Mouse (Mus musculus) activated CD4-positive, CD25-positive, alpha-beta regulatory T cell, adult 4 months (primary cell): ENCODE measurements around the gene Sumf1. TPM values are rescaled to one million over a fixed set of nuclear protein-coding genes. Genes with fewer than 3 reads are reported as not detected.
A peak's percentile ranks its signal among the peaks of the same experiment; 100 is the strongest.

Source experiments
- ATAC-seq: one replicate; pipeline ENCODE4 v1.8.0; 2017
- polyA plus RNA-seq, 2 experiments: library from polyadenylated mRNA; unstranded; fragments of 100-300 nt; shearing (Covaris generic); gene quantifications; one replicate each; pipeline ENCODE4 v1.2.1; 2017

Sumf1 gene
- polyA plus RNA-seq, result 1 to 10 TPM; 6.3 to 7.6 TPM

GRCm38 (mm10) chr6:108184847-108185684, at the start of gene Sumf1:
TSS of gene Sumf1 (minus strand) at chr6:108185582.
- peak; percentile 95 for ATAC-seq

DNA sequence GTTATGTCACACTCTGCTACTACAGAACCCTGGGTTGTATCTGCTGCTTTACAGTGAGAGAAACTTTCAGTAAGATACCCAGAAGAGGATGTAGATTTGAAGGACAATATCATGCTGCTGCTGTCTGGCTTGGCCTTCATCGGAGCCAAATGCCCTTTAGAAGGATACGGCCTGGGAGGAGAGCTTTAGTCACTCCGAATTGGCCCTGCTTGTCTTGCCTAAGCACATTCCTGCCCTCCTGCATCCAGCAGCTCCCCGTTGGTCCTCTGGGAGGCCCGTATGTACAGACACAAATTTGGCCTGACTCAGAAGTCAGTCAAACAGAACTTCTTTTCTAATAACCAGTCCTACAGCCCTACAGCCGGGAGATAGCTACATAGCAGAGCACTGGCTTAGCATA, 49.2 kb upstream of the Sumf1 start:
- no peak for ATAC-seq

DNA sequence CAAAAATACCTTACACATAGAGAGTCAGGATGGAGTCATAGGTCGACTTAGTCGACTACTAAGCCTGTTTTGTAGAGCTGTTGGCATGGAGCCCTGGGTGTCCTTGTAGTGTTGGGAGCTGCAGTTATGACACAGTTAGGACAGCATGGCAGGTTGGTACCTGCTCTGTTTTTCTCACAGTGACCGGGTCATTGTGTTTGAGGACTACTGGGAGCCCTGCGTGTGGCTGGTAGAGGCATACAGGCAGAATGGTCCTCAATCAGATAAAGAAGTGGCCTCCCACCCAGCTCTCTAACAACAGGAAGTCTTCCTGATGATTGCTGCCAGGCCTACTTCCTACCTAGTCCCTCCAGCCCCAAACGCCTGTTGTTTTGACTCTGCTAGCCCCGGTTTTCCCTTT, 47.7 kb upstream of the Sumf1 start:
- no peak for ATAC-seq

GRCm38 (mm10) chr6:108231892-108232710, 46.7 kb upstream of the Sumf1 start:
- no peak for ATAC-seq

DNA sequence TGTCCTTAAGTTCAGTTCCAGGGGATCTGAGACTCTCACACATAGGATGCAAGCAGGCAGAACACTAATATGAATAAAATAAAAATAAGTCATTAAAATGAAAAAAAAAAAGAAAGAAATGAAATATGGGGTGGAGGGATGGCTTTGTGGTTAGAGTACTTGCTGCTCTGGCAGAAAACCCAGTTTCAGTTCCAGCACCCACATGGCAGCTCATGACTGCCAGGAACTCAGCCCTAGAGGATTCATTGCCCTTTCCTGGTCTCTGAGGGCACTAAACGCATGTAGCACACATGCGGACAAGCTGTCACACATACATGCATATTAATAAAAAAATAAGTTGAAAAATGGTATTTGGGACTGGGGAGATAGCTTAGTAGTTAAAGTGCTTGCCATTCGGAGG, 45.2 kb upstream of the Sumf1 start:
- no peak for ATAC-seq

GRCm38 (mm10) chr6:108228601-108229000, 43.2 kb upstream of the Sumf1 start:
- no peak for ATAC-seq

GRCm38 (mm10) chr6:108228048-108228447, 42.7 kb upstream of the Sumf1 start:
- no peak for ATAC-seq

- no peak for ATAC-seq
Observed at GRCm38 (mm10) chr6:108227461-108227860, 42.1 kb upstream of the Sumf1 start.

GRCm38 (mm10) chr6:108226230-108226629, 40.8 kb upstream of the Sumf1 start:
- no peak for ATAC-seq

- ATAC-seq, result no peak
Observed at GRCm38 (mm10) chr6:108225027-108225426, 39.6 kb upstream of the Sumf1 start.

- no peak for ATAC-seq
Observed at GRCm38 (mm10) chr6:108224361-108224760, 39.0 kb upstream of the Sumf1 start.

DNA sequence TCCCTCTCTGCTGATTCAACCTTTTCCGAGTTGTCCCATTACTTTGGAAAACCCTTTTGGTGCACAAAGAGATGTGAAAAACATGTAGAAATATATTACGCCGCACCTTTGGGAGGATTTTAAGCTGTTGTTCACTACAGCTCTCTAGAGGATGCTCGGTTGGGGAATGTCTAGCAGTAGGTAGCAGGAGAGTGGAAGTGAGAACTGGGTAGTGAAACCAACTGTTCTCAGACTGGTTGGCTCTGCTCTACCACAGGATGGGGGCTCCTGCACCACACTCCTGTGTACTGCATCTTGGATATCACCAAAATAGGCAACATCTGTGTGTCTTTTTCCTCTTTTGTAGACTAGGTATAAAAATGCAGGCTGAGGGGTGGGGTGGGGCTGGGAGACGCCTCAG, 37.5 kb upstream of the Sumf1 start:
- no peak for ATAC-seq

GRCm38 (mm10) chr6:108222435-108222834, 37.1 kb upstream of the Sumf1 start:
- ATAC-seq, result no peak

DNA sequence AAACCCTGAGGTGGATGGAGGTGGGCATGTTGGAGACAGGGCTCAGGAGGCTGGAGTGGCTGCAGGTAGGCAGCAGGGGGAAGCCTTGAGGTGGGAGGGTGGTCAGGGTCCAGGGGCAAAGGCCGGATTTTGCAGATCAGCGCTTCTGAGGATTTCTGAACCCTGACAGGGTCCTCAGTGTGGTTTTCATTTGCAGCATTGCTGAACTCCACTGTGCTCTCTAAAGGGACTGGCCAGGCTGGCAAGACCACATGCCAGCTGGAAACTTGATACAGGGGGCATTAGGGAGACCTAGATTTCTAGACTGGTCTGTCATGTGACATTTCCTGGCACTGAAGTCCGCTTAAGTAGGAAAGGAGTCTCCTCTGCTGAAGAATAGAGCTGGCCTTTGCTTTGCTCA, 32.6 kb upstream of the Sumf1 start:
- no peak for ATAC-seq

DNA sequence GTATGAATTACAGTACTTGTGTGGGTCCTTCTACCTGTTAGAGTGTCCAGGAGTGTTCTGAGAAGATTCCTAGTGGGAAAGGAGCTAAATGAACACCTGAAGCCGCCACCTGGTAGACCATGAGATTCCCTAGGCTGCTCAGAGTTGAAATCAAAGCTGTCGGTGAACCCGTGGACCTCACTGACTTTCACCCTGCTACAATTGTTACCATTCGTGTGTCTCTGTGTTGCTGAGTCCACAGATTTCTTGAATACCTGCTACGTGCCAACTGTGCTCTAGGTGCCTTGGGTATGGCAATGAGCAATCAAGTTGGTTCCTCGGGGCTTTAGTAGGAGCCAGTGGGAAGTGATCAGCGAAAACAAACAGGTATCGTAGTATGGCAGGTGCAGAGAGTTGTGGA, 31.4 kb upstream of the Sumf1 start:
- no peak for ATAC-seq

DNA sequence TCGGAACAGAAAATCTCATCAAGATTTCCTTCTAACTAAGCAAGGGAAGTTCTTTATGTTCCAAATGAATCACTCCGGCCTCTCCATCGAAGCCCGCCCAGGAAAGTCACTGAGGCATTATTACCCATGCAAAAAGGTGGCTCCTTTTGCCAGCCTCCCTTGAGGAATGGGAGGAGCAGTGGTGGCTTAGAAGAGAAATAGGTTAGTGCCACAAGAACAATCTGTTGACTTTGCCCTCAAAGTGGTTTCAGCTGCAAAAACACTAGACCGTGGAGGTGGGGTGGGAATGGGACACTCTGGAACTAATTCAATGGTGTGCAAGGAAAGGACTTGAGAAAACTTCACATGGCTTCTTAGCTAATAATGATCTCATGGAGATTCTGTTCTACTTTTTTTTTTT, 30.7 kb upstream of the Sumf1 start:
- ATAC-seq, result no peak

DNA sequence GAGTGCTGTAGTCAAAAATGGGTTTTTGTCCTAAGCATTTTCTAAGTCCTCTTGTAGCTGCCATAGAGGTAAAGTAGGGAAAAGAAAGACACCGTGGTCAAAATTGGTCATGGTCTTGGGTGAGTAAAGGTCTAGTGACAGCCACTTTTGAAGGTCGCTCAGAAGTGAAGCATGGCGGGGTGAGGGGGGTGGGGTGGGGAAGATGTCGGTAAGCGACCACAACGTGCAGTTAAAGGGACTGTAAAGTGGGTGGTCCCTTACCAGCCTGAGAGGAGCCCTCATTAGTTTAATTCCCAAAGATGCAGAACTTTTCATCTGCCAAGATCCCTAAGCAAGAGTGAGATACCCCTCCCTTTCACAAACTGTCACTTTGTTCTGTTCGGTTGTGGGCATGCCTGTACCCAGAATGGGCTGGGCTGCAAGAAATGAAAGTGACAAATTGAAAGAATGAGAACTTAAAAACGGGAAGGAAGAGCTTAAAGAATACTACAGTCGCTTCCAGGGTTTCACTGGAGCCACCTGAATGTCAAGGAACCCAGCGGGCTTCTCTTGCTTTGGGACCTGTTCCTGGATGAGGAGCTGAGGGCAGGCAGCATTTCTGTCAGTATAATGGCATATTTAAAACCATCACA, 29.0 kb upstream of the Sumf1 start:
- ATAC-seq, result no peak

DNA sequence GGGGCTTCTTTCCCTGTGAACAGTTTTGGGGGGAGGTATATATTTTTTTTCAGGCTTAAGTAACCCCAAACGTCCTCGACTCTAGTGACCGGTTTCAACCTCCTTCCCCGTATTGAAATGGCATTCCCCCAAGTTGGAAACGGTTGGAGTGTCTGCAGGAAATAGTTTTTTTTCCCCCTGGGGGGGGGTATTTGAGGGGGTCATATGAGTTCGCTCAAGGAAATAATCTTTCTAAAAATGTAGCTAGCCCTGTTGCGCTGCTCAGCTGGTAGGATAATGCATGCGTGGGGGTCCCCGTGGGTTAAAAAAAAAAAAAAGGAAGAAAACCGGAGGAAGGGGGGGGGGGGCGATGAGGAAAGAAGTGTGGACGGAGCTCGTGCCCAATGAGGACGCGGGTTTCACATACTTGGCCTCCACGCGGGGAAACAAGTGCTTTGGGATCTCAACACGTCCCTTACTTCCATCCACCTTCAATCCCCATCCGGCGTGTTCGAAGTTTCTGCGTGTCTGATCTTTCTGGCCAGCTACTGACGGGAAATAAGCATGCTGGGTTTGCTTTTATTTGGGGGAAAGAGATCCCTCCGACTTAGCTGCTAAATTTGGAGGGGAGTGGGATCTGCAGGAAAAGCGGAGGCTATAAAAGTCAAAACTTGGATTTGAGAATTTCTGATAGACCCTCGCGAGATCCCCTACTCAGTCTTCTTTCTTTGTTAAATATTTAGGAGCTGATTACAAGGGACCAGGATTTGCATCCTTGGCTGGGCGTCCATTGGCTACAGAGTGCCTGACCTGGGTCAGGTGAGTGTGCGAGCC, 28.3 kb upstream of the Sumf1 start:
- no peak for ATAC-seq

DNA sequence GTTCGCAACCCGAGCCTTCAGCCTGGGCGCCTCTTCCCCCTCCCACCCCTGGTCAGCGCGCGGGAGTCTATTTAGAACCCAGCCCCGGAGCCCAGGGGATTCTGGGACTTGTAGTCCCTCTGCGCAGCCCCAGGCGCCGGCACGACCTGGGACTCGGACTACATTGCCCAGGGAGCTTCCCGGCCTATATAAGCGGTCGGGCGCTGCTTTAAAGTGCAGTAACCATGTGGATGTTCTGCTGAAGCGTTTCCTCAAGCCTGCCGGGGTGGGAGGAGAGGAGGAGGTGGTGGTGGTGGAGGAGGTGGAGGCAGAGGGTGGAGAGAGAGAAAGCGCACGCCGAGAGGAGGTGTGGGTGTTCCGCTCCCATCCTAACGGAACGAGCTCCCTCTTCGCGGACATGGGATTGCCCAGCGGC, 27.5 kb upstream of the Sumf1 start, which contains the start of gene Itpr1:
Itpr1 (plus strand) TSS at position 216 of the 415 bp plus-strand sequence.
- ATAC-seq, result peak; percentile 98

GRCm38 (mm10) chr6:108211896-108212880, 26.8 kb upstream of the Sumf1 start:
- no peak for ATAC-seq
